Mouse (Mus musculus) forebrain, embryonic 13.5 days (tissue): ENCODE data around the gene Gpr137. TPM values are rescaled to one million over a fixed set of nuclear protein-coding genes. Genes with fewer than 3 reads are reported as not detected.
"Not testable (repeated sequence)": the region's sequence is repeated elsewhere in the genome, so short reads cannot be mapped to it uniquely, and the experiment has no call there.

Source experiments
- ATAC-seq: fragments of 200-750 bp; cut with Nextera tagmentation; 2 replicates; pipeline ENCODE4 v1.8.0; 2017
- H3K27ac ChIP-seq: fragments of 300-500 bp; sonication (generic); 2 replicates; pipeline ENCODE4 v1.5.1; 2015; ENCODE audit warnings: inconsistent platforms, mild to moderate bottlenecking, moderate library complexity
- H3K27me3 ChIP-seq: fragments of 300-500 bp; sonication (generic); 2 replicates; pipeline ENCODE4 v1.6.1; 2015; ENCODE audit warnings: mild to moderate bottlenecking, inconsistent platforms
- H3K36me3 ChIP-seq: fragments of 300-500 bp; sonication (generic); 2 replicates; pipeline ENCODE4 v1.6.1; 2015; ENCODE audit warnings: mild to moderate bottlenecking, inconsistent platforms; ENCODE audit not compliant: poor library complexity, severe bottlenecking
- H3K4me1 ChIP-seq: fragments of 300-500 bp; sonication (generic); 2 replicates; pipeline ENCODE4 v1.6.1; 2015; ENCODE audit warnings: inconsistent platforms
- H3K4me2 ChIP-seq: fragments of 300-500 bp; sonication (generic); 2 replicates; pipeline ENCODE4 v1.6.1; 2015; ENCODE audit warnings: inconsistent platforms, mild to moderate bottlenecking, moderate library complexity
- H3K4me3 ChIP-seq: fragments of 300-500 bp; sonication (generic); 2 replicates; pipeline ENCODE4 v1.5.1; 2015; ENCODE audit warnings: mild to moderate bottlenecking, inconsistent platforms
- H3K9ac ChIP-seq: fragments of 300-500 bp; sonication (generic); 2 replicates; pipeline ENCODE4 v1.6.1; 2015; ENCODE audit warnings: mild to moderate bottlenecking, inconsistent platforms
- H3K9me3 ChIP-seq: fragments of 300-500 bp; sonication (generic); replicated peaks from 2 replicates; pipeline ENCODE4 v1.6.1; 2016; ENCODE audit warnings: inconsistent platforms
- WGBS: fragments of 180-500 bp; shearing (Covaris S2); methylation state at CpG from one replicate; pipeline ENCODE4 v1.1.7; 2015; 5-methylcytosine and 5-hydroxymethylcytosine counted together
- polyA plus RNA-seq: library from polyadenylated mRNA; unstranded; fragments of >200 nt; fragmentation: Nextera tagmentation; extraction: Ambion mirVana; gene quantifications from 2 replicates; pipeline ENCODE4 v1.2.1, GENCODE M21; 2015

The Gpr137 gene
- polyA plus RNA-seq, 1 experiment from 2014 or later = 32.4 TPM

DNA sequence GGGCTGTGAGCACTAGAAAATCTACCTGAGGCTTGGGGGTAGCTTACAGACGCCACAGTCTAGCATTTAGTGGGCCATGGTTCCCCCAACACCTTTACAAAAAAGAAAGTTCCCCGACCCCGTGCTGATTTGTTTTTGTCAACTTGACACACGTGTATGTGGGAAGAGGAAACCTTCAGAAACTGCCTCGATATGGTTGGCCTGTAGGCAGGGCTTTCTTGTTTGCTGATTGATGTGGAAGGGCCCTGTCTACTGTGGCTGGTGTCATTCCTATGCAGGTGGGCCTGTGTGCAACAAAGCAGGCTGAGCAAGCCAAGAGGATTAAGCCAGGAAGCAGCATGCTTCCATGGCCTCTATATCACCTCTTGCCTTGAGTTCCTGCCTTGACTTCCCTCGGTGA is 29.2 kb downstream of the Gpr137 start:
- no peak overlapping the region for H3K9ac ChIP-seq
- no peak overlapping the region for H3K4me3 ChIP-seq
- H3K4me2 ChIP-seq = no peak overlapping the region
- whole genome bisulfite sequencing = 90% methylated on average over 6 of the region's 6 CpGs
- H3K36me3 ChIP-seq = peaks cover 40% of the 10 kb centered on the region
- no peaks in the 10 kb centered on the region for H3K27me3 ChIP-seq
- ATAC-seq = no peak
- H3K4me1 ChIP-seq = peaks cover 22% of the 10 kb centered on the region
- no peaks in the 10 kb centered on the region for H3K9me3 ChIP-seq
- no peak overlapping the region for H3K27ac ChIP-seq

DNA sequence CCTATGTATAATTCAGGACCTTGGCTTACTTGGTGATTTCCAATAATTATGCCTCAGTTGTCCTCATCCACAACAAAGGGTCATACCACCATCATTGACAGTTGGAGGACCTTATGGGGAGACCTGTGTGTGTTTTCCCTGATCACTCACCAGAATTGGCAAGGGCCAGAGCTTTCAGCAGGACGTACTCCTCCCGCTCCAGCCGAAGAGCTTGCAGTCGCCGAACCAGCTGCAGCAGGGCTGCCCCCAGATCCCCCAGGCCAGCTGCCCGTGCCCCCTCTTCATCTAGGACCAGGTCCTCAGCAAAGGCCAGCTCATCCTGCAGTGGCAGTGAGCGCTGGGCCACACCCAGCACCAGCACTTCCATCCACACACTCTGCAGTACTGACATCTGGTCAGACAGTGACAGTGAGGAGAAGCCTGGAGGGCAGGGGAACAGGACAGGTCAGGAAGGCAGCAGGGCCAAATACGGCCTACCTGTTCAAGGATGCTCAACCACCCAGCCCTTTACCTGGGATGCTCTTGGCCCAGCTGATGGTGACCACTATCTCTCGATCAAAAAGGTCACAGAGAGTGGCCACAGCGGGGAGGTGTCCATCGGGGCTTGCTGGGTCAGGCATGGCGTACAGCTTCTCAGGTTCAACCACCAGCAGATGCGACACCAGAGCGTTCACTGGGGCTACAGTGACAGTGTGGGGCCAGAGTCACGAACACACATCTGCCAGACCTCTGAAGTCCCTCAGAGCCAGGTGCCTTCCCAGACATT is 29.9 kb downstream of the Gpr137 start:
- Histone ChIP-seq H3K4me1 (peaks cover 25% of the 10 kb centered on the region), H3K27ac (no peak overlapping the region), H3K36me3 (peaks cover 40% of the 10 kb centered on the region), H3K9me3 (no peaks in the 10 kb centered on the region), H3K4me2 (no peak overlapping the region), H3K9ac (no peak overlapping the region), H3K27me3 (no peaks in the 10 kb centered on the region), H3K4me3 (no peak overlapping the region)
- WGBS = 93% methylated on average over 15 of the region's 15 CpGs
- ATAC-seq = no peak

DNA sequence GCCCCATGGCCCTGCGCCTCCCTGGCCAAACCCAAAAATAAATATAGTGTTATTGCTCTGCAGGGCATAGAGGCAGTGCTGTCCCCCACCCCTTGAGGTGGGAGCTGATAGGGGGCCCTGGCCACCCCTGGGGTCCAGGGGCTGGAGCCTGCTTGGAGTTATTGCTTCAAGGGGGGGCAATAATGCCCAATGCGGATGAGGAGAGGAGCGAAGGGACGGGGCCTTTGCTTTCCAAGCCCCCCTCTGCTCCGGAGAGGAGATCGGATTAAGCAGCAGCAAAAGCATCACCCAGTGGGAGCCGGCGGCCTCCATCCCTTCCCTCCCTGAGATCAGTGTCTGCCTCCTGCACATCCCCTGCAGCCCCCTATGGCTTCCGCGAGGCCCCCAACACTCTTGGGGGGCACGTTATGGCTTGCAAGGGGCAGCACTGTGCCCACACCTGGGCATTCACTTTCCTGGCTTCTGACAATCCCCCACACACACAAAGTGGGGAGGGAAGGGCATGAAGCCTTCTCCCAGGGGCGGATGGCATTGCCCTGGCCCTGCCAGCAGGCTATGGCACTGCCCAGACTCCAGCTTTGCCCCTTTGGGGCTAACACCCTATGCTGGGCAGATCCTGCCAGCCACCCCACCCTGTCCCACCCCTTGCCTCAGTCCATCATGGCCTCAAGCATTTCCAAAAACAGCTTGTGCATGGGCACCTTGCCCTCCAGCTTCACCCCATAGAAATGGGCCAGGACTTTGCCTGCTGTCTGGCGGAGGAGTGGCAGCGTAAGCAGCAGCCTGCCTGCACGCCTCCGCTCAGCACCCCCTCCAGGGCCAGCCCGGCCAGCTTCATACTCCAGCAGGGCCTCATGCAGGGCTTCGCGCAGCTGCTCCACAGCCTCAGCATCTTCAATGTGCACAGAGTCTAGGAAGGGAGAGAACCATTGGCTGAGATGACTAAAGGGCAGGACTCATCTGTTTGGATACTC is 30.9 kb downstream of the Gpr137 start:
- no peaks in the 10 kb centered on the region for H3K27me3 ChIP-seq
- peaks cover 46% of the 10 kb centered on the region for H3K36me3 ChIP-seq
- 83% methylated on average over 18 of the region's 19 CpGs for WGBS
- no peaks in the 10 kb centered on the region for H3K9me3 ChIP-seq
- H3K4me3 ChIP-seq = peak overlapping the region; percentile 62
- peak overlapping the region; percentile 87 for H3K4me2 ChIP-seq
- ATAC-seq = no peak
- no peak overlapping the region for H3K27ac ChIP-seq
- H3K9ac ChIP-seq = 0 out of 2 replicates have a peak overlapping the region, but pooled peaks have one; percentile 13
- H3K4me1 ChIP-seq = peaks cover 25% of the 10 kb centered on the region

DNA sequence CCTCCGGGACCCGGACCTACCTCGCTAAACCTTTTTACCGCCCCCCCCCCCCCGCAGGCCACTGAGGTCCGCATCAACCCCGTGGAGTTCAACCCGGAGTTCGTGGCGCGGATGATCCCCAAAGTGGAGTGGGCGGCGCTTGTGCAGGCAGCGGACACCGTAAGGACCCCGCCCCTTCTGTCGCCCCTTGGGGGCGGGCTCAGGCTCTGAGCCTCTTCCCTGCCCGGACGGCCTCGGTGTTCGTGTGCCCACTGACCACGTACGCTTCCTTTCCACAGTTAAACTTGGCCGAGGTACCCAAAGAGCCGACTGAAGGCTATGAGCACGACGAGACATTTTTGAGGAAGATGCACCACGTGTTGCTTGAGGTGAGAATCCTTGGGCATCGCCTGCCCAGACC is 32.0 kb downstream of the Gpr137 start:
- not testable (repeated sequence) for H3K27me3 ChIP-seq, H3K9me3 ChIP-seq
- under 1% methylated on average over 30 of the region's 30 CpGs for WGBS
- peaks cover 53% of the 10 kb centered on the region for H3K36me3 ChIP-seq
- H3K4me1 ChIP-seq = peaks cover 25% of the 10 kb centered on the region
- H3K4me3 ChIP-seq = peak overlapping the region; percentile 62
- H3K27ac ChIP-seq = peak overlapping the region; percentile 97
- peak; percentile 22 for ATAC-seq
- H3K9ac ChIP-seq = peak overlapping the region; percentile 80
- H3K4me2 ChIP-seq = peak overlapping the region; percentile 87

DNA sequence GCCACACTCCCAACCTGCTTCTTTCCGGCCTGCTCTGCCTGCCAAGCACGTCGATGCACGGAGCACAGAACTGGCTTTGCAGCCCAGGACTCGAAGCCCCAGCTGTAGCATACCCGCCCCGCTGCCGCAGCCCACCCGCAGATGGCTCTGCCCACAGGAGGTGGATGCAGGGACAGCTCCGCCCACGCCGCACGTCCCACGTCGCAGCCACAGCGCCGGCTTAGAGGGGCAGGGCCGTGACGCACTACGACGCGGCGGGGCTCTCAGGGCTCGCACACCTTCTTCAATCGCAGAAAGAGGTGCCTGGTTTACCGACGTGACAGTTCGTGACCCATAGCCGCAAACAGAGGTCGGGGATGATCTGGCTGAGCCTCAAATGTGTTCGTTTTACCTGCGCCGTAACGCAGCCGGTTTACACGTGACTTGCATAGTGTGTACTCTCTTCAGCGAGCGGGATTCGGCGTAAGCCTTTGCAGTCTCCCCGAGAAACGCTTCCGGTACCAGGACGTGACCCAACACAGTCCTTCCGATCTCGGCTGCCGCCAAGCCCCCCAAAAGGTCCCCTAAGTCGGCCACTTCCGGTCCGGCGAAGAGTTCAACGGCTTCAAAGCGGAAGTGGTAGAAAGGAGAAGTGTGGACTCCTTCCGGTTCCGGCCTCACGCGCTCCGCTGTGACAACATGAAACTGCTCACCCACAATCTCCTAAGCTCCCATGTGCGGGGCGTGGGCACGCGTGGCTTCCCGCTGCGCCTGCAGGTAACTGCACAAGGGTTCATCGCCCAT is 32.6 kb downstream of the Gpr137 start, which contains the start of the genes Trmt112 and Prdx5:
TSS of gene Trmt112 (plus strand) at position 192 of the 783 bp plus-strand sequence.
TSS of gene Prdx5 (minus strand) at position 600 of the 783 bp plus-strand sequence.
- H3K4me1 ChIP-seq = peaks cover 25% of the 10 kb centered on the region
- ATAC-seq = peak; percentile 95
- peak within 1 kb of the TSS; percentile 62 for H3K4me3 ChIP-seq
- H3K9me3 ChIP-seq = no peaks in the 10 kb centered on the region
- peak within 1 kb of the TSS; percentile 80 for H3K9ac ChIP-seq
- peak within 1 kb of the TSS; percentile 87 for H3K4me2 ChIP-seq
- H3K27ac ChIP-seq = peak within 1 kb of the TSS; percentile 97
- under 1% methylated on average over 65 of the region's 65 CpGs for WGBS
- H3K27me3 ChIP-seq = no peaks in the 10 kb centered on the region
- H3K36me3 ChIP-seq = peaks cover 59% of the 10 kb centered on the region

DNA sequence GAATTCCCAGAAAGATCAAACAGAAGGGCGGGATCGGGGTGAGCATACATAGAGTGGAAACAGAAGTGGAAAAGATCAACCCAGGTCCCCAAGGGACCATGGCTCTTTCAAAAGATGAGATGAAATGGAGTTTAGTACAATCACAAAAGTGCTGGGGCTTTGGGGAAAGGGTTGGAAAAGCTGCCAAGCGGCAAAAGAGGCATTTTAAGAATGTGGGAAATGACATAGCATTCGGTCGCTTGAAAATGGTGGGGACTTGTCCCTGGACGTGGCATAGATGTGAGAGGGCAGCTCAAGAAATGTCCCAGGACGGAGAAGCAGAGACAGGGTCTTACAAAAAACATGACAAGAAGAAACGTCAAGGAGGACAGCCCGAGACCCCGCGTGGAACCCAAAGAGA is 33.3 kb downstream of the Gpr137 start:
- Histone ChIP-seq H3K4me1 (peaks cover 25% of the 10 kb centered on the region), H3K9ac (peak overlapping the region; percentile 80), H3K27me3 (no peaks in the 10 kb centered on the region), H3K9me3 (no peaks in the 10 kb centered on the region), H3K4me3 (peak overlapping the region; percentile 62), H3K4me2 (peak overlapping the region; percentile 87), H3K36me3 (peaks cover 59% of the 10 kb centered on the region), H3K27ac (peak overlapping the region; percentile 97)
- 9% methylated on average over 11 of the region's 11 CpGs for WGBS
- no peak; the same call in 1 of the 2 replicates for ATAC-seq

DNA sequence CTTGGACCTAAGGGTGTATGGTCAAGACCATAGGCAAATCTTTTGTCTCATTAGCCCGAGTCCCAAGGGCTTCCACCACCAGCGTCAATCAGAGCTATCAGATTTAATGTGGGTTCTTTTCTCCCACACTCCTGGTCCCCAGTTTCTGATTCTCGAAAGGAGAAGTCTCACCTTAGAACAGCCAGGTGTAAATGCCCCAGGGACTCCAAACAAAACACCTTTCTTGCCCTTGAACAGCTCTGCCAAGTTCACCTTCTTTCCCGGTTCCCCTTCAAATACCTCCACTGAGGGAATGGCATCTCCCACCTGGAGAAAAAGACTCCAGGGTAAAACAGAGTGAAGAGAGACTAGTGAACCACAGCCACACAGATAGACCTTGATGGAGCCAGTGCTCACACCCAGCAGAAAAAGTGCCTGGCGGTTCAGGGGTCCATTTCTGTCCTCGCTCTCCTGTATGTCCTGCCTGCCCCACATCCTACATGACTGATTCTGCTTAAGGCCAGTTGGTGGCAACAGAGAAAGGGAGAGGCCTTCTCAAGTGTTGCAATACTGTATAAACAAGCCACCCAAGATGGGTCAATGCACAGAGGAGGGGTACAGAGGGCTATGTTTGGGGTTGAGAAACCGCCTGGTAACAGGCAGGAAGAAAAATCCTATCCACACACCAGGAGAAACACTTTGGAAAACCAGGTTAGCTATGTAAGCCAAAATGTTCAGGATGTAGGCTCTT is 34.3 kb downstream of the Gpr137 start:
- ATAC-seq = no peak
- Histone ChIP-seq H3K9me3 (no peaks in the 10 kb centered on the region), H3K36me3 (peaks cover 53% of the 10 kb centered on the region), H3K4me1 (peaks cover 25% of the 10 kb centered on the region), H3K9ac (peak overlapping the region; percentile 80), H3K27ac (no peak overlapping the region), H3K27me3 (no peaks in the 10 kb centered on the region), H3K4me2 (peak overlapping the region; percentile 87), H3K4me3 (0 out of 2 replicates have a peak overlapping the region, but pooled peaks have one; percentile 62)
- 88% methylated on average over 7 of the region's 7 CpGs for WGBS

DNA sequence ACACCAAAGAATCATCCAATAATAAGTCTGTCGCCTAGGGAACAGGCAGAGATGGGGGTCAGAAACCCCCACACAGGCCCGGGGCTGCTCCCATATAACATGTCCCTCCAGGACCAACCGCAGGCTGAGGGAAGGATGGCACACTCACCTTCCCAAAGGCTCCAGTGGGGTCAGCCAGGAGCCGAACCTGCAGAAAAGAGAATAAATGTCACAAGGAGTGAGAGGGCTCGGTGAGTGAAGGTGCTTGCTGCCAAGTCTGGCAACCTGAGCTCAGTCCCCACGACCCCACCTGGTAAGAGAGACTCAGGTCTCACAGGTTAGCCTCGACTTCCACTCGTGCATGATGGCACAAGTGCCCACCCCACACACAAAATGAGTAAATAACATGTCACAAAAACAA is 35.2 kb downstream of the Gpr137 start:
- no peaks in the 10 kb centered on the region for H3K27me3 ChIP-seq
- no peak for ATAC-seq
- H3K9me3 ChIP-seq = no peaks in the 10 kb centered on the region
- H3K27ac ChIP-seq = no peak overlapping the region
- no peak overlapping the region for H3K4me2 ChIP-seq
- peaks cover 25% of the 10 kb centered on the region for H3K4me1 ChIP-seq
- H3K9ac ChIP-seq = 0 out of 2 replicates have a peak overlapping the region, but pooled peaks have one; percentile 6
- H3K4me3 ChIP-seq = no peak overlapping the region
- H3K36me3 ChIP-seq = peaks cover 47% of the 10 kb centered on the region
- WGBS = 88% methylated on average over 8 of the region's 8 CpGs

DNA sequence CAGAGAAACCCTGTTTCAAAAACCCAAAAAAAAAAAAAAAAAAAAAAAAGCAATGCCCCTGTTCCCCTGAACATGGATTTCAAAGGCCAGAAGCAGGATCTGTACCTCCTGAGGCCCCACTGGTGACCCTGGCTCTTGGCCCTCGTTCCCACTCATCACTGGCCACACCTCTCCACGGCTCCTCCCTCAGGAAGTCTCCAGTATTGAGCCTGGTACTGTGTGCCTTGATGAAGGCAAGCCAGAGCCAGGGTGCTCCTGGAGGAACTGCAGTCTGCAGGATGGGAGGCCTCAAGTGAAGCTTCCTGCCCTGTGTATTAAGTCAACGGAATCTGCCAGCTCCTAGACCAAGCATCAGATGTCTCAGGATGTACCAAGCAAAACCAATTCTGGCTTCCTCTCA is 36.1 kb downstream of the Gpr137 start:
- H3K27ac ChIP-seq = no peak overlapping the region
- H3K4me3 ChIP-seq = no peak overlapping the region
- WGBS = 93% methylated on average over 3 of the region's 3 CpGs
- no peaks in the 10 kb centered on the region for H3K27me3 ChIP-seq
- H3K4me1 ChIP-seq = peaks cover 18% of the 10 kb centered on the region
- no peaks in the 10 kb centered on the region for H3K9me3 ChIP-seq
- H3K4me2 ChIP-seq = no peak overlapping the region
- H3K9ac ChIP-seq = 0 out of 2 replicates have a peak overlapping the region, but pooled peaks have one; percentile 6
- no peak for ATAC-seq
- peaks cover 38% of the 10 kb centered on the region for H3K36me3 ChIP-seq

DNA sequence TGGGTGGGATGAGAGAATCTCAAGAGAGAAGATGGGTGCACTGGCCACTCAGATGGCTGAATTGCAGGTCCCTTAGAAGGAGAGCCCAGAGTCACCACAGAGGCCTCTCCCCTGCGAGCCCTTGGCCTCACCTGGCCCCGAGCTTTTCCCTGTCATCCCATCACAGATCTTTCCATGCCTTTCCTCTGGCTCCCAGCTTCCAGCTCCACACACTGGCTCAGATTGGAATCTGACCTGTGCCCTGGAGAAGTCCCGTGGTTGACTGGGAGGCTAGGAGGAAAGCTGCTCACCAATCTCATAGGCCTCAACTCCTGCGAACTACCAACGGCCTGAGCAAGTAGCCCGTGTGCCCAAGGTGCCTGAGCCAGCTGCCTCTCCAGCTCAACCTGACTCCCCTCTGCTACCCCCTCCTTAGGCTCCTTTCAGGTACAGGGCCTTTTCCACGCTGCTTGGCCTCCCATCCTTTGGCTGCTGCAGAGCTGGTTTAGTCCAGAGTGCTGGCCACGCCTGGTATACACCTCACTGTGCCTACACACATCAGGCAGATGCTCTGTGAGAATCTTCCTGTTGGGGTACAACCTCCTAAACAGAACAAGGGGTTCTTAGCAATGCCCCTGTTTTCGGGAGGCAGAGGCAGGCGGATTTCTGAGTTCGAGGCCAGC is 36.7 kb downstream of the Gpr137 start:
- Histone ChIP-seq H3K4me1 (peaks cover 14% of the 10 kb centered on the region), H3K27me3 (no peaks in the 10 kb centered on the region), H3K9ac (no peak overlapping the region), H3K9me3 (no peaks in the 10 kb centered on the region), H3K27ac (no peak overlapping the region), H3K4me2 (no peak overlapping the region), H3K36me3 (peaks cover 35% of the 10 kb centered on the region), H3K4me3 (no peak overlapping the region)
- 92% methylated on average over 11 of the region's 11 CpGs for WGBS
- no peak for ATAC-seq
